Mouse (Mus musculus): Measurements from ENCODE around the gene Tmem243. TPM values are rescaled to one million over a fixed set of nuclear protein-coding genes. Genes with fewer than 3 reads are reported as not detected.

Tmem243 gene
- polyA plus RNA-seq (2014; fragmentation: Nextera tagmentation; extraction: Ambion mirVana), result 12.8 and 13.1 TPM in 2 replicates

DNA sequence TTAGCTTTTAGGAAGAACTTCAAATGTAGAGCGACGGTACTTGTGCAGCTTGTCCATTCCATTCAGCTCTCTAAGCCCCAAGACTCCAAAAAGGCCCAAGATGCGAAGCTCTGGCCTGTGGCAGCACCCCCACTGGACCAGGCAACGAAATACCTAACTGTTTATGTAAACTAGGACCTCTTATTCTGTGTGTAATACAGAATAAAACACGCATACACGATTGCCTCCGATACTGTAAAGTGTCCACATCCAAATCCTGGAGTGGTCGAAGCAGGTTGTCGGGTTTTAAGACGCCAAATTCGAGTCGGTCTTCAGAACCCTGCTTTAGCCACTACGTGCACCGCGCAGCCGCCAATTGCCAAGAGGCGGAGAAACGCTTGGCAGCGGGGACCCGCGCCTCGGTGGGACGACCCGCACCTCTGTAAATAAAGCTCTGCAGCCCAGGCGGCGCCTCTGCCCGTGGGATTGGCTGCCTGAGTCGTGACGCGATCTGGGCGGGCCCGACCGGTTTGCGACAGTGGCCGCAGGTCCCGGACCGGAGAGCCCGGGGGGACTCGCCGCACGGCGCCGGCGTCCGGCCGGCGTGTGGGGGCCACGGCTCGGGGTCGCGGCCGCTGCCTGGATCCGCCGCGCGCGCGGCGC is at the start of gene Tmem243:
Gene Tmem243 (plus strand): TSS at position 462 of the 642 bp plus-strand sequence.
- peak within 1 kb of the TSS; percentile 85 to 91 for H3K4me3 ChIP-seq (ENCODE audit: control insufficient read depth in 1 of 2, insufficient read depth in 1 of 2, low read depth in 1 of 2, low read length in 2 of 2)
- H3K27ac ChIP-seq (replicated peaks in 1 of 2; ENCODE audit: control insufficient read depth in 1 of 2, insufficient read depth in 1 of 2, low read depth in 2 of 2, low read length in 2 of 2), result no peak within 1 kb of the TSS
- ATAC-seq (ENCODE audit: insufficient number of reproducible peaks, insufficient read depth, low FRiP score, low read depth), result peak; percentile 94
- H3K36me3 ChIP-seq (ENCODE audit: control insufficient read depth, insufficient read depth, low read length), result no peaks in the 10 kb centered on the region
- peaks cover 0 to 5% of the 10 kb centered on the region in 2 experiments; a peak in 2 of 4 replicates for H3K4me1 ChIP-seq (ENCODE audit: control insufficient read depth in 2 of 2, insufficient read depth in 2 of 2, low read length in 2 of 2)
- H3K9ac ChIP-seq (ENCODE audit: low read length), result peak within 1 kb of the TSS; percentile 84
- H3K9me3 ChIP-seq (ENCODE audit: control insufficient read depth, low read length), result peaks cover 7% of the 10 kb centered on the region; the same call in 1 of the 2 replicates
- peak within 1 kb of the TSS; percentile 89 for H3K4me2 ChIP-seq (ENCODE audit: low read length)
- WGBS, result under 1% methylated on average over 57 of the region's 59 CpGs
- peaks cover 17% of the 10 kb centered on the region for H3K27me3 ChIP-seq (ENCODE audit: control insufficient read depth, insufficient read depth, low read length)

GRCm38 (mm10) chr5:9056020-9056660 is 44.3 kb upstream of the Tmem243 start:
- Histone ChIP-seq H3K27ac (replicated peaks in 1 of 2; ENCODE audit: control insufficient read depth in 1 of 2, insufficient read depth in 1 of 2, low read depth in 2 of 2, low read length in 2 of 2) (no peak overlapping the region), H3K9me3 (ENCODE audit: control insufficient read depth, low read length) (no peaks in the 10 kb centered on the region), H3K4me2 (ENCODE audit: low read length) (no peak overlapping the region), H3K9ac (ENCODE audit: low read length) (no peak overlapping the region), H3K4me3 (ENCODE audit: control insufficient read depth in 1 of 2, insufficient read depth in 1 of 2, low read depth in 1 of 2, low read length in 2 of 2) (no peak overlapping the region), H3K27me3 (ENCODE audit: control insufficient read depth, insufficient read depth, low read length) (no peaks in the 10 kb centered on the region), H3K4me1 (ENCODE audit: control insufficient read depth in 2 of 2, insufficient read depth in 2 of 2, low read length in 2 of 2) (no peaks in the 10 kb centered on the region), H3K36me3 (ENCODE audit: control insufficient read depth, insufficient read depth, low read length) (no peaks in the 10 kb centered on the region)
- WGBS, result 11% methylated on average over 3 of the region's 3 CpGs
- ATAC-seq (ENCODE audit: insufficient number of reproducible peaks, insufficient read depth, low FRiP score, low read depth), result no peak

DNA sequence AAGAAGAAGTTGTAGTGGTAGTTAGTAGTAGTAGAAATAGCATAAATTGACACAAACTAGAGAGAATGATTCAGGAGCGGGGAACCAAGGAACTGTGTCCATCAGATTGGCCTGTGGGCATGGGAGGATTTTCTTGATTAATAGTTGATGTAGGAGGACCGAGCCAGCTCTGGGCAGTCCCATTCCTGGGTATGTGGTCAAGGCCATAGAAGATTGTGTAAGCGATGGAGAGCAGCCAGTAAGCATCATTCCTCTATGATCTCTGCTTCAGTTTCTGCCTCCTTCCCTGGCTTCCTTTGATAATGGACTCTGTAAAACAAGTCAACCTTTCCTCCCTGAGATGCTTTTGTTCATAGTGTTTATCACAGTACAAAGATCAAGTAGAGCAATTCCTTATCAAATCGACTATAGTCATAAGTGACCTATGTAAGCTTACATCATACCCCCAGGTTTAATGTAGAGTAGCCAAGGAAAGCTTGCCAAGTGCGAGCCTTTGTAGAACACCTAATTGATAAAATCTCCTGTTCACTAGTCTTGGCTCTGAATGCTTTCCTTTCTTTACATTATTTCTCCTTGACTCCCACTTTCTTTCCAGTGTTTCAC is 43.1 kb upstream of the Tmem243 start:
- H3K27ac ChIP-seq (replicated peaks in 1 of 2; ENCODE audit: control insufficient read depth in 1 of 2, insufficient read depth in 1 of 2, low read depth in 2 of 2, low read length in 2 of 2), result no peak overlapping the region
- H3K4me3 ChIP-seq (ENCODE audit: control insufficient read depth in 1 of 2, insufficient read depth in 1 of 2, low read depth in 1 of 2, low read length in 2 of 2), result no peak overlapping the region
- no peaks in the 10 kb centered on the region for H3K27me3 ChIP-seq (ENCODE audit: control insufficient read depth, insufficient read depth, low read length)
- no peaks in the 10 kb centered on the region for H3K4me1 ChIP-seq (ENCODE audit: control insufficient read depth in 2 of 2, insufficient read depth in 2 of 2, low read length in 2 of 2)
- no peaks in the 10 kb centered on the region for H3K36me3 ChIP-seq (ENCODE audit: control insufficient read depth, insufficient read depth, low read length)
- H3K9me3 ChIP-seq (ENCODE audit: control insufficient read depth, low read length), result no peaks in the 10 kb centered on the region
- no peak overlapping the region for H3K4me2 ChIP-seq (ENCODE audit: low read length)
- no peak overlapping the region for H3K9ac ChIP-seq (ENCODE audit: low read length)
- no peak for ATAC-seq (ENCODE audit: insufficient number of reproducible peaks, insufficient read depth, low FRiP score, low read depth)
- WGBS, result 77% methylated on average over 5 of the region's 5 CpGs

- no peak overlapping the region for H3K27ac ChIP-seq (replicated peaks in 1 of 2; ENCODE audit: control insufficient read depth in 1 of 2, insufficient read depth in 1 of 2, low read depth in 2 of 2, low read length in 2 of 2)
- WGBS, result 69% methylated on average over 6 of the region's 6 CpGs
- no peak overlapping the region for H3K4me3 ChIP-seq (ENCODE audit: control insufficient read depth in 1 of 2, insufficient read depth in 1 of 2, low read depth in 1 of 2, low read length in 2 of 2)
- no peaks in the 10 kb centered on the region for H3K9me3 ChIP-seq (ENCODE audit: control insufficient read depth, low read length)
- no peaks in the 10 kb centered on the region for H3K4me1 ChIP-seq (ENCODE audit: control insufficient read depth in 2 of 2, insufficient read depth in 2 of 2, low read length in 2 of 2)
- no peaks in the 10 kb centered on the region for H3K27me3 ChIP-seq (ENCODE audit: control insufficient read depth, insufficient read depth, low read length)
- no peak for ATAC-seq (ENCODE audit: insufficient number of reproducible peaks, insufficient read depth, low FRiP score, low read depth)
- H3K9ac ChIP-seq (ENCODE audit: low read length), result no peak overlapping the region
- H3K36me3 ChIP-seq (ENCODE audit: control insufficient read depth, insufficient read depth, low read length), result no peaks in the 10 kb centered on the region
- no peak overlapping the region for H3K4me2 ChIP-seq (ENCODE audit: low read length)
Measured at GRCm38 (mm10) chr5:9059303-9060023, 41.0 kb upstream of the Tmem243 start.

- H3K9me3 ChIP-seq (ENCODE audit: control insufficient read depth, low read length), result no peaks in the 10 kb centered on the region
- no peak overlapping the region for H3K4me3 ChIP-seq (ENCODE audit: control insufficient read depth in 1 of 2, insufficient read depth in 1 of 2, low read depth in 1 of 2, low read length in 2 of 2)
- H3K27ac ChIP-seq (replicated peaks in 1 of 2; ENCODE audit: control insufficient read depth in 1 of 2, insufficient read depth in 1 of 2, low read depth in 2 of 2, low read length in 2 of 2), result no peak overlapping the region
- H3K9ac ChIP-seq (ENCODE audit: low read length), result no peak overlapping the region
- H3K36me3 ChIP-seq (ENCODE audit: control insufficient read depth, insufficient read depth, low read length), result no peaks in the 10 kb centered on the region
- H3K4me1 ChIP-seq (ENCODE audit: control insufficient read depth in 2 of 2, insufficient read depth in 2 of 2, low read length in 2 of 2), result no peaks in the 10 kb centered on the region
- H3K27me3 ChIP-seq (ENCODE audit: control insufficient read depth, insufficient read depth, low read length), result no peaks in the 10 kb centered on the region
- ATAC-seq (ENCODE audit: insufficient number of reproducible peaks, insufficient read depth, low FRiP score, low read depth), result no peak
- H3K4me2 ChIP-seq (ENCODE audit: low read length), result no peak overlapping the region
- WGBS, result 78% methylated on average over 14 of the region's 14 CpGs
Measured at GRCm38 (mm10) chr5:9060228-9060627, 40.2 kb upstream of the Tmem243 start.

- Histone ChIP-seq H3K4me1 (ENCODE audit: control insufficient read depth in 2 of 2, insufficient read depth in 2 of 2, low read length in 2 of 2) (no peaks in the 10 kb centered on the region), H3K9me3 (ENCODE audit: control insufficient read depth, low read length) (no peaks in the 10 kb centered on the region), H3K36me3 (ENCODE audit: control insufficient read depth, insufficient read depth, low read length) (no peaks in the 10 kb centered on the region), H3K27ac (replicated peaks in 1 of 2; ENCODE audit: control insufficient read depth in 1 of 2, insufficient read depth in 1 of 2, low read depth in 2 of 2, low read length in 2 of 2) (no peak overlapping the region), H3K4me2 (ENCODE audit: low read length) (no peak overlapping the region), H3K4me3 (ENCODE audit: control insufficient read depth in 1 of 2, insufficient read depth in 1 of 2, low read depth in 1 of 2, low read length in 2 of 2) (no peak overlapping the region), H3K9ac (ENCODE audit: low read length) (no peak overlapping the region), H3K27me3 (ENCODE audit: control insufficient read depth, insufficient read depth, low read length) (no peaks in the 10 kb centered on the region)
- WGBS, result 77% methylated on average over 1 of the region's 1 CpGs
- no peak for ATAC-seq (ENCODE audit: insufficient number of reproducible peaks, insufficient read depth, low FRiP score, low read depth)
Measured at GRCm38 (mm10) chr5:9064217-9064616, 36.3 kb upstream of the Tmem243 start.

GRCm38 (mm10) chr5:9068886-9069285 is 31.6 kb upstream of the Tmem243 start:
- Histone ChIP-seq H3K9me3 (ENCODE audit: control insufficient read depth, low read length) (no peaks in the 10 kb centered on the region), H3K4me1 (ENCODE audit: control insufficient read depth in 2 of 2, insufficient read depth in 2 of 2, low read length in 2 of 2) (no peaks in the 10 kb centered on the region), H3K36me3 (ENCODE audit: control insufficient read depth, insufficient read depth, low read length) (no peaks in the 10 kb centered on the region), H3K4me2 (ENCODE audit: low read length) (no peak overlapping the region), H3K27me3 (ENCODE audit: control insufficient read depth, insufficient read depth, low read length) (no peaks in the 10 kb centered on the region), H3K9ac (ENCODE audit: low read length) (no peak overlapping the region), H3K4me3 (ENCODE audit: control insufficient read depth in 1 of 2, insufficient read depth in 1 of 2, low read depth in 1 of 2, low read length in 2 of 2) (no peak overlapping the region), H3K27ac (replicated peaks in 1 of 2; ENCODE audit: control insufficient read depth in 1 of 2, insufficient read depth in 1 of 2, low read depth in 2 of 2, low read length in 2 of 2) (no peak overlapping the region)
- ATAC-seq (ENCODE audit: insufficient number of reproducible peaks, insufficient read depth, low FRiP score, low read depth), result no peak
- 53% methylated on average over 2 of the region's 2 CpGs for WGBS

Measured in heart, embryonic 14.5 days (tissue).